Mouse (Mus musculus) myocyte (in vitro differentiated cells): ENCODE measurements around the gene Dntt. TPM values are rescaled to one million over a fixed set of nuclear protein-coding genes. Genes with fewer than 3 reads are reported as not detected.

ENCODE experiments used
- H3K27me3 ChIP-seq: one replicate; pipeline ENCODE4 v1.6.1; 2011; ENCODE audit not compliant: control insufficient read depth, insufficient read depth, insufficient read length
- H3K36me3 ChIP-seq: one replicate; pipeline ENCODE4 v1.6.1; 2011; ENCODE audit not compliant: control insufficient read depth, insufficient read depth
- H3K4me2 ChIP-seq: one replicate; pipeline ENCODE4 v1.6.1; 2011; ENCODE audit warnings: low read depth, control low read depth
- H3K4me3 ChIP-seq: one replicate; pipeline ENCODE4 v1.5.1; 2011; ENCODE audit warnings: mild to moderate bottlenecking, control low read depth, moderate library complexity
- H3K79me2 ChIP-seq: one replicate; pipeline ENCODE4 v1.6.1; 2011; ENCODE audit not compliant: control insufficient read depth, insufficient read depth
- H3ac ChIP-seq: one replicate; pipeline ENCODE4 v1.6.1; 2011; ENCODE audit not compliant: control insufficient read depth, insufficient read length
- CEBPB ChIP-seq: IDR thresholded peaks from 2 replicates; pipeline ENCODE4 v1.6.1; 2011; ENCODE audit warnings: mild to moderate bottlenecking, moderate library complexity; ENCODE audit not compliant: poor library complexity, insufficient read depth, severe bottlenecking
- E2F4 ChIP-seq: IDR thresholded peaks from one replicate; pipeline ENCODE4 v1.6.1; 2011; ENCODE audit warnings: mild to moderate bottlenecking, control low read depth, moderate library complexity; ENCODE audit not compliant: insufficient read depth
- MAX ChIP-seq: IDR thresholded peaks from one replicate; pipeline ENCODE4 v1.6.1; 2011; ENCODE audit warnings: low read depth, mild to moderate bottlenecking, control low read depth
- MYOD1 ChIP-seq, 3 experiments: IDR thresholded peaks; one replicate each; pipeline ENCODE4 v1.6.1; 2011; ENCODE audit warnings: control low read depth in 2 of 3, low read depth in 2 of 3, mild to moderate bottlenecking in 2 of 3, moderate library complexity in 1 of 3; ENCODE audit not compliant: insufficient read length in 2 of 3, control insufficient read depth in 1 of 3
- MYOG ChIP-seq, 3 experiments: IDR thresholded peaks; one replicate each; pipeline ENCODE4 v1.6.1; 2011; ENCODE audit warnings: control low read depth in 2 of 3, low read depth in 2 of 3, mild to moderate bottlenecking in 2 of 3; ENCODE audit not compliant: insufficient read length in 2 of 3, control insufficient read depth in 1 of 3, insufficient read depth in 1 of 3
- POLR2A ChIP-seq: IDR thresholded peaks from one replicate; pipeline ENCODE4 v1.6.1; 2011; ENCODE audit warnings: low read depth, mild to moderate bottlenecking, control low read depth, moderate library complexity; ENCODE audit not compliant: insufficient read length
- POLR2AphosphoS2 ChIP-seq: IDR thresholded peaks from one replicate; pipeline ENCODE4 v1.6.1; 2011; ENCODE audit warnings: low read depth, control low read depth; ENCODE audit not compliant: insufficient read length
- REST ChIP-seq: IDR thresholded peaks from one replicate; pipeline ENCODE4 v1.6.1; 2011; ENCODE audit warnings: mild to moderate bottlenecking, control low read depth, moderate library complexity; ENCODE audit not compliant: insufficient read depth, insufficient read length
- SRF ChIP-seq: IDR thresholded peaks from one replicate; pipeline ENCODE4 v1.6.1; 2011; ENCODE audit warnings: low read depth; ENCODE audit not compliant: control insufficient read depth, insufficient read length
- TCF12 ChIP-seq: IDR thresholded peaks from one replicate; pipeline ENCODE4 v1.6.1; 2011; ENCODE audit warnings: mild to moderate bottlenecking, control low read depth; ENCODE audit not compliant: poor library complexity, insufficient read depth, severe bottlenecking
- TCF3 ChIP-seq: IDR thresholded peaks from one replicate; pipeline ENCODE4 v1.6.1; 2011; ENCODE audit warnings: low read depth, control low read depth; ENCODE audit not compliant: insufficient read length
- USF1 ChIP-seq: IDR thresholded peaks from one replicate; pipeline ENCODE4 v1.6.1; 2011; ENCODE audit warnings: low read depth, mild to moderate bottlenecking, control low read depth, moderate library complexity
- polyA plus RNA-seq: library from polyadenylated mRNA; unstranded; fragments of >200 nt; fragmentation: generic; extraction: Trizol; gene quantifications from one replicate; pipeline ENCODE4 v1.2.1, GENCODE M21; 2012; ENCODE audit warnings: missing spikeins

The Dntt gene
- polyA plus RNA-seq, 1 experiment: 0.02 TPM

- H3ac ChIP-seq: no peak overlapping the region
- H3K79me2 ChIP-seq: no peaks in the 10 kb centered on the region
- no peaks in the 10 kb centered on the region for H3K36me3 ChIP-seq
- peaks cover 11% of the 10 kb centered on the region for H3K27me3 ChIP-seq
- no peak overlapping the region for H3K4me3 ChIP-seq
- H3K4me2 ChIP-seq: no peak overlapping the region
- TF ChIP-seq SRF (no peak), USF1 (no peak), CEBPB (no peak), MYOG (IDR thresholded peaks at IDR 0.05; ENCODE audit: control insufficient read depth in 1 of 3, insufficient read depth in 1 of 3, insufficient read length in 2 of 3, low read depth in 2 of 3) (no peak), REST (no peak), POLR2A (no peak), TCF12 (no peak), E2F4 (no peak), MYOD1 (IDR thresholded peaks at IDR 0.05; ENCODE audit: control insufficient read depth in 1 of 3, insufficient read length in 2 of 3, low read depth in 2 of 3) (no peak), POLR2AphosphoS2 (no peak), MAX (no peak), TCF3 (no peak)
Measured at GRCm38 (mm10) chr19:41014003-41014402, 15.1 kb upstream of the Dntt start.

DNA sequence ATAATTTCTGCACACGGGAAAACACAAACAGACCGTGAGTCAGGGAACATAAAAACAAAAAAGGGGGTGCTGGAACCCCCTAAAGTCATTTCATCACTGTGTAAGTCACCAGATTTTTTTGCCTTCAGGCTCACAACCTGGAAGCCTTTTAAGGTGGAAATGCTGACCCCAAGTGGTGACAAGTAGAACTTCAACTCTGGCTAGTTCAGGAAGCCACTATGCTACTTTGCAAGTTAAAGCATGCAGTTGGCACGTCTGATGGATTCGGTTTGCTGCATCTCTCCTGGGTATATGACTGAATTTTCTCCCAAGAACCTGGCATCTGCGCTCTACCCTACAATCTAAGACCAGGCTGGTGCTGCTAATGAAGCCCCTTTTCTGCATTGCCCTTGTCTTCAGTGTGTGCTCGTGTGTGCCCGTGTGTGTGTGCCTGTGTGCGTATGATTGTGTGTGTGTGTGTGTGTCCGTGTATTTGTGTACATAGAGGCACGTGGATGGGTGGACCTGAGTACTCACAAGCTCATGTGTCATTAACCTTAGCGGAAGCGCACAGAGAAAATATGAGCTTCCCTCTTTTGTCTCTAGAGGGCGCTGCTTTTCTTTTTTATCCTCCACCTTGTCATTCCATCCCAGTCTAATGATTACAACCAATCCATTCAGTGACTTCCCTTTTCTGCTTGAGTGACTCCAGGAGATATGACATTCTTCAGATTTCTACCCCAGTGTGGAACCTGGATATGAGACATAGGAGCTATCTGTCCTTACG lies 12.9 kb upstream of the Dntt start:
- no peak for TF ChIP-seq REST
- TF ChIP-seq TCF3: no peak
- TF ChIP-seq MAX: no peak
- TF ChIP-seq POLR2AphosphoS2: no peak
- no peak for TF ChIP-seq MYOG (IDR thresholded peaks at IDR 0.05; ENCODE audit: control insufficient read depth in 1 of 3, insufficient read depth in 1 of 3, insufficient read length in 2 of 3, low read depth in 2 of 3)
- no peak for TF ChIP-seq POLR2A
- no peak for TF ChIP-seq USF1
- TF ChIP-seq SRF: no peak
- TF ChIP-seq MYOD1 (IDR thresholded peaks at IDR 0.05; ENCODE audit: control insufficient read depth in 1 of 3, insufficient read length in 2 of 3, low read depth in 2 of 3): no peak
- TF ChIP-seq TCF12: no peak
- TF ChIP-seq E2F4: no peak
- TF ChIP-seq CEBPB: no peak

GRCm38 (mm10) chr19:41019164-41019675 lies 9.9 kb upstream of the Dntt start:
- no peak overlapping the region for H3ac ChIP-seq
- no peak overlapping the region for H3K4me3 ChIP-seq
- TF ChIP-seq TCF12: no peak
- TF ChIP-seq SRF: no peak
- TF ChIP-seq E2F4: no peak
- no peak for TF ChIP-seq MAX
- TF ChIP-seq CEBPB: no peak
- TF ChIP-seq POLR2AphosphoS2: no peak
- no peak for TF ChIP-seq MYOG (IDR thresholded peaks at IDR 0.05; ENCODE audit: control insufficient read depth in 1 of 3, insufficient read depth in 1 of 3, insufficient read length in 2 of 3, low read depth in 2 of 3)
- TF ChIP-seq MYOD1 (IDR thresholded peaks at IDR 0.05; ENCODE audit: control insufficient read depth in 1 of 3, insufficient read length in 2 of 3, low read depth in 2 of 3): no peak
- TF ChIP-seq TCF3: no peak
- TF ChIP-seq USF1: no peak
- TF ChIP-seq REST: no peak
- TF ChIP-seq POLR2A: no peak
- H3K27me3 ChIP-seq: peaks cover 21% of the 10 kb centered on the region
- H3K36me3 ChIP-seq: no peaks in the 10 kb centered on the region
- H3K4me2 ChIP-seq: no peak overlapping the region
- H3K79me2 ChIP-seq: no peaks in the 10 kb centered on the region

More for the DNA sequence above, 12.9 kb upstream of the Dntt start:
- H3K79me2 ChIP-seq: no peaks in the 10 kb centered on the region
- H3ac ChIP-seq: no peak overlapping the region
- peaks cover 21% of the 10 kb centered on the region for H3K27me3 ChIP-seq
- no peaks in the 10 kb centered on the region for H3K36me3 ChIP-seq
- no peak overlapping the region for H3K4me2 ChIP-seq
- H3K4me3 ChIP-seq: no peak overlapping the region

- TF ChIP-seq POLR2AphosphoS2: no peak
- no peak for TF ChIP-seq TCF12
- no peak for TF ChIP-seq CEBPB
- no peak for TF ChIP-seq E2F4
- no peak overlapping the region for H3ac ChIP-seq
- no peaks in the 10 kb centered on the region for H3K36me3 ChIP-seq
- no peak overlapping the region for H3K4me2 ChIP-seq
- no peak overlapping the region for H3K4me3 ChIP-seq
- H3K27me3 ChIP-seq: peaks cover 21% of the 10 kb centered on the region
- H3K79me2 ChIP-seq: no peaks in the 10 kb centered on the region
Measured at GRCm38 (mm10) chr19:41020537-41020936, 8.5 kb upstream of the Dntt start.
